Mouse (Mus musculus) left cerebral cortex, postnatal 14 days (tissue): ENCODE measurements around the gene Agrn. TPM values are rescaled to one million over a fixed set of nuclear protein-coding genes. Genes with fewer than 3 reads are reported as not detected.
"Not testable (repeated sequence)": the region's sequence is repeated elsewhere in the genome, so short reads cannot be mapped to it uniquely, and the experiment has no call there.

Source experiments
- DNase-seq, 2 experiments: peaks; one replicate each; pipeline ENCODE4 v3.0.0; 2021 to 2022; ENCODE audit warnings: low spot score in 2 of 2, mixed read lengths in 1 of 2
- intact Hi-C: fragments of 180-260 bp; cut with DNase I; formaldehyde crosslinking; loops from one replicate; pipeline ENCODE4 v1.15.1; 2025
- total RNA-seq, 2 experiments: library from RNA; stranded (reverse); gene quantifications; 2 replicates each; pipeline ENCODE4 v1.2.3; 2021

Agrn gene
- total RNA-seq, 2 experiments from 2014 or later, result 184 to 198 TPM

GRCm38 (mm10) chr4:156183747-156184146 lies 13.5 kb downstream of the Agrn start:
- DNase-seq, result no peak
- intact Hi-C loops, result no loop called here

- intact Hi-C loops, result no loop called here
- no peak for DNase-seq
Measured at GRCm38 (mm10) chr4:156177630-156178029, 19.7 kb downstream of the Agrn start.

GRCm38 (mm10) chr4:156171828-156172227 lies 25.5 kb downstream of the Agrn start:
- no peak for DNase-seq
- intact Hi-C loops, result no loop called here

GRCm38 (mm10) chr4:156169129-156169528 lies 28.2 kb downstream of the Agrn start:
- no peak for DNase-seq
- intact Hi-C loops, result loop anchor here (5.0 kb wide), 1 partner anchor 37 kb away; the partner anchor contains the start of gene Rnf223

GRCm38 (mm10) chr4:156168611-156169010 lies 28.7 kb downstream of the Agrn start:
- DNase-seq, result no peak

GRCm38 (mm10) chr4:156166477-156166876 lies 30.8 kb downstream of the Agrn start:
- no peak for DNase-seq
- intact Hi-C loops, result loop anchor here (5.0 kb wide), 1 partner anchor 34 kb away; the partner anchor contains the start of gene Rnf223

More at GRCm38 (mm10) chr4:156168611-156169010, 28.7 kb downstream of the Agrn start:
- intact Hi-C loops, result loop anchor here (5.0 kb wide), 1 partner anchor 36 kb away; the partner anchor contains the start of gene Rnf223

- no peak for DNase-seq
- intact Hi-C loops, result loop anchor here (2.0 kb wide), 1 partner anchor 20 kb away; no protein-coding TSS in a partner anchor
Measured at GRCm38 (mm10) chr4:156154771-156155170, 42.5 kb downstream of the Agrn start.

- intact Hi-C loops, DNase-seq: not testable (repeated sequence)
Measured at GRCm38 (mm10) chr4:156150887-156151286, 46.4 kb downstream of the Agrn start.

GRCm38 (mm10) chr4:156136285-156137100 lies 60.8 kb downstream of the Agrn start:
- DNase-seq, result no peak
- intact Hi-C loops, result no loop called here

- no peak for DNase-seq
- intact Hi-C loops, result loop anchor here (2.0 kb wide), 1 partner anchor 19 kb away; no protein-coding TSS in a partner anchor
Measured at GRCm38 (mm10) chr4:156135801-156136200, 61.5 kb downstream of the Agrn start.

GRCm38 (mm10) chr4:156135112-156135511 lies 62.2 kb downstream of the Agrn start:
- no peak for DNase-seq
- intact Hi-C loops, result loop anchor here (2.0 kb wide), 1 partner anchor 20 kb away; no protein-coding TSS in a partner anchor

GRCm38 (mm10) chr4:156133943-156134605 lies 63.2 kb downstream of the Agrn start:
- intact Hi-C loops, result loop anchor here (2.0 to 5.0 kb wide), 2 partner anchors 21 to 33 kb away; no protein-coding TSS in a partner anchor
- no peak for DNase-seq

GRCm38 (mm10) chr4:156133334-156133733 lies 64.0 kb downstream of the Agrn start:
- no peak for DNase-seq
- intact Hi-C loops, result loop anchor here (5.0 kb wide), 1 partner anchor 34 kb away; no protein-coding TSS in a partner anchor

DNA sequence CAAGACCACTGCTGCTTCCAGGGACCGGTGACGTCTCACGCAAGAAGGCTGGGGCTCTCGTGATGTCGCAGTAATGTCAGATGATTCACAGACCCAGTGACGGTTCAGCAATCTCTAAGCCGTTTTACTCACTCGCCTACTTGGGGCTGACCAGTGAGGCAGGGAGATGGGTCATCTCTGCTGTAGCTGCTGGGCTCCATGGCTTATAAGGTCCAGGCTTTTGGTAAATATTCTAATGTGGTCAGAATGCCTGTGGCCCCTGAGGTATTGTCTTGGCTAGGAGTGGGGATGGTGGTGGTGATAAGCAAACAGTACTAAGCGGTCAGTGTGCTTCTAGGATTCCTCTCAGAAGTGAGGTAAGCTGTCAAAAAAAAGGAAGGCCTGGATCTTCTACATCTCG lies 66.3 kb downstream of the Agrn start:
- DNase-seq, result no peak
- intact Hi-C loops, result loop anchor here (5.0 kb wide), 1 partner anchor 36 kb away; no protein-coding TSS in a partner anchor

DNA sequence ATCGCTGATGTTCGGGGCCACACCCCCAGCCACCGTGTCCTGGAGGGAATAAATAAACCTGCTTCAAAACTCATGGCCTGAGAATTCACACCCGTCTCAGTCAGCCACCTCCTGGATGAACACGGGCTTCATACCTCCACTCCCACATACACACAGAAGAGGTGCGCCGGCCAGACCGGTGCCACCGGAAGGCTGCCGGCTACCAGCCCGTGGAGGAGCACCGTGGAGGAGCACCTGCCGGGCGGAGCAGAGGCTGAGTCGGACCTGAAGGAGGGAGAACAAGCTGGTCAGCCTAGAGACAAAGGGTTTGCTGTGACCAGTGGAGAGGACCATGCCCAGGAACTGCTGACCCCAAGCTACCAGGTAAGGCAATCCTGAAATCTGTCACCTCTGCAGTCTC lies 66.9 kb downstream of the Agrn start, which contains the start of gene Rnf223:
Gene Rnf223, plus strand, starts transcription at position 78 of the 400 bp plus-strand sequence.
- DNase-seq, result no peak
- intact Hi-C loops, result loop anchor here (5.0 kb wide), 1 partner anchor 37 kb away; no protein-coding TSS in a partner anchor

DNA sequence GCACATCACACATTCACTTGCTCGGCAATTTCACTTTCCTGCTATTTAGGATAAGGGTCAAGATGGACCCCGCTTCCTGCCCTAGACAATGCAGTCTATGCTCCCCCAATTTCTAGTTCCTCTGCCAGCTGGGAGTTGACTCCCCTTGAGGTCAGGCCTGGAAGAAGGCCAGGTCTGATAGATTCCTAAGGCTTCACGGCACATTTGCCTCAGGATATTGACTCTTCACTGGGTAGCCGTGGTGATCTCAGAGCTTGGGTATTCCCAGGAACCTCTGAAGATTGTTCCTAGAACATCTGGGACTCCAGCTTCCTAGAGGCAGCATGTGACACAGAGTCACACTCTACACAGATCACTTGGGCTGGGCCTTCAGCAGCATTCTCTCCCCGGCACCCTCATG lies 68.5 kb downstream of the Agrn start:
- DNase-seq, result no peak
- intact Hi-C loops, result no loop called here

GRCm38 (mm10) chr4:156126841-156127240 lies 70.4 kb downstream of the Agrn start:
- intact Hi-C loops, result no loop called here
- DNase-seq, result no peak

DNA sequence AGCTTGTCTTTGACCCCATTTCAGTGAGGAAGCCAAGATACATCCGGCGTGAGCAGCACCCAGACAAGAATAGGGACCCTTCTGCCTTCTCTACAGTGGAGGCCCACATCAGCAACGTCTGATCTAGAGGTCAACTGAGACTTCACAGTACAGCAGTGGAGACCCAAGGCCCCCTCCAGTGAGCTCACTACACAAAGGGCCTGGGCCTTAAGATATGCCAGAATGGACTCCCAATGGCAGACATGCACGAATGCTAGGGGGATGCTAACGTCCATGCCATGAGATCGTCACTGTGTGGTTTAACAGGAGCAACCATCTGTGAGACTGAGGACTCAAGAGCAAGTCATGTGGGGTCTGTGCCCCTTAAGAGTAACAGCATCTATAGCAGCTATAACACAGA lies 71.9 kb downstream of the Agrn start:
- intact Hi-C loops, result no loop called here
- DNase-seq, result no peak

- intact Hi-C loops, result no loop called here
- DNase-seq, result no peak
Measured at GRCm38 (mm10) chr4:156124077-156124476, 73.2 kb downstream of the Agrn start.
